Mouse (Mus musculus) hindbrain, embryonic 16.5 days (tissue): ENCODE measurements at regions not wholly inside any gene's neighbourhood (a gene's known extent, or its start where the extent isn't known, plus 50 kb on each side); places are given as distances from the start of the nearest gene placed in this dataset.

Source experiments
- ATAC-seq: fragments of 200-750 bp; cut with Nextera tagmentation; 2 replicates; pipeline ENCODE4 v1.8.0; 2017; ENCODE audit warnings: moderate TSS enrichment, moderate library complexity
- H3K27ac ChIP-seq: fragments of 300-500 bp; sonication (generic); 2 replicates; pipeline ENCODE4 v1.5.1; 2014; ENCODE audit warnings: low read depth, mild to moderate bottlenecking, control low read depth, low read length, moderate library complexity
- H3K27me3 ChIP-seq: fragments of 300-500 bp; sonication (generic); replicated peaks from 2 replicates; pipeline ENCODE4 v1.6.1; 2014; ENCODE audit warnings: low read length; ENCODE audit not compliant: control insufficient read depth, insufficient read depth
- H3K36me3 ChIP-seq: fragments of 300-500 bp; sonication (generic); 2 replicates; pipeline ENCODE4 v1.6.1; 2014; ENCODE audit warnings: mild to moderate bottlenecking, low read length, moderate library complexity, mixed read lengths; ENCODE audit not compliant: control insufficient read depth, insufficient read depth
- H3K4me1 ChIP-seq: fragments of 300-500 bp; sonication (generic); 2 replicates; pipeline ENCODE4 v1.6.1; 2014; ENCODE audit warnings: low read depth, low read length; ENCODE audit not compliant: control insufficient read depth, insufficient read depth
- H3K4me2 ChIP-seq: fragments of 300-500 bp; sonication (generic); 2 replicates; pipeline ENCODE4 v1.6.1; 2014; ENCODE audit warnings: mild to moderate bottlenecking, low read length, control low read depth, moderate library complexity
- H3K4me3 ChIP-seq: fragments of 300-500 bp; sonication (generic); 2 replicates; pipeline ENCODE4 v1.5.1; 2014; ENCODE audit warnings: mild to moderate bottlenecking, low read length, control low read depth, moderate library complexity
- H3K9ac ChIP-seq: fragments of 300-500 bp; sonication (generic); 2 replicates; pipeline ENCODE4 v1.6.1; 2014; ENCODE audit warnings: low read depth, mild to moderate bottlenecking, control low read depth, low read length, moderate library complexity
- H3K9me3 ChIP-seq: fragments of 300-500 bp; sonication (generic); 2 replicates; pipeline ENCODE4 v1.6.1; 2014; ENCODE audit warnings: mild to moderate bottlenecking, low read length, moderate library complexity; ENCODE audit not compliant: control insufficient read depth
- WGBS: fragments of 180-500 bp; shearing (Covaris S2); extraction: QIAGEN DNeasy Blood & Tissue Kit; methylation state at CpG from one replicate; pipeline ENCODE4 v1.1.7; 2014; 5-methylcytosine and 5-hydroxymethylcytosine counted together

DNA sequence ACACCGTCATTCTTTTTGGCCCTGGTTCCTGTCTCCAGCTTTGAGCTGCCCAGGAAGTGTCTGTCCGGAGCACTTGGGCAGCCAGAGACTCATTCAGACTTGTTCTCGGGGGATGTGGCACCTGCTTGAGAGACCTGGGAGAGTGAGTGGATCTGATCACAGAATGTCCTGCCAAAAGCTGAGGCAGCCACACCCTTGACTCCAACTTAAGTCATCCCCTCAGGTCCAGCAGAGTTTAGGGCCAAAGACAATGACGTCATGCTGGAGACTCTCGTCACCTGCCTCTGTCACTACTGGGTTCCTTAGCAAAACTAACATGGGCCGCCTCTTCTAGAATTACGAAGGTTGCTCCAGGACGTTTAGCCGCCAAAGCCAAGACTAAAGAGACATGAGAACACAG lies 231.5 kb downstream of the Maf start:
- Histone ChIP-seq H3K27ac (no peak overlapping the region), H3K9ac (no peak overlapping the region), H3K9me3 (no peaks in the 10 kb centered on the region), H3K4me1 (no peaks in the 10 kb centered on the region), H3K4me3 (no peak overlapping the region), H3K4me2 (no peak overlapping the region), H3K27me3 (no peaks in the 10 kb centered on the region; the same call in 1 of the 2 replicates), H3K36me3 (no peaks in the 10 kb centered on the region)
- ATAC-seq, result no peak
- 92% methylated on average over 9 of the region's 9 CpGs for WGBS

DNA sequence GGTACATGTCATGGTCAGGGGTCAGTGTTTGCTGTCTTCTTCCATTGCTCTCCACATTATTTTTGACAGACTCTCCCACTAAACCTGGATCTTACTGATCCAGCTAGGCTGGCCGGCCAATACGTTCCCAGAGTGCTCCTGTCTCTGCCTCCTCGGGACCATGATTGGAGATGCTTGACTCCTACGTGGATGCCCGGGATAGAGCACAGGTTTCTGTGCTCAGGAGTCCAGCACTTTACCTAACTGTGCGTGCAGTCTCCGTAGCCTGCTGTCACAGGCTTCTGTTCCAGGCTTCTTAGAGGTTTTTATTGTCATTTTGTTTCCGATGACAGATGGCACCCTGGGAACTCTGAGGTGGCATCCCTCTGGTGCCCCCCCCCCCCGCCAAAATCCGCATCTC lies 232.4 kb downstream of the Maf start:
- WGBS, result 65% methylated on average over 10 of the region's 10 CpGs
- Histone ChIP-seq H3K36me3 (no peaks in the 10 kb centered on the region), H3K27me3 (no peaks in the 10 kb centered on the region; the same call in 1 of the 2 replicates), H3K4me2 (no peak overlapping the region), H3K9me3 (no peaks in the 10 kb centered on the region), H3K4me1 (no peaks in the 10 kb centered on the region), H3K9ac (no peak overlapping the region), H3K27ac (no peak overlapping the region), H3K4me3 (no peak overlapping the region)
- ATAC-seq, result no peak

DNA sequence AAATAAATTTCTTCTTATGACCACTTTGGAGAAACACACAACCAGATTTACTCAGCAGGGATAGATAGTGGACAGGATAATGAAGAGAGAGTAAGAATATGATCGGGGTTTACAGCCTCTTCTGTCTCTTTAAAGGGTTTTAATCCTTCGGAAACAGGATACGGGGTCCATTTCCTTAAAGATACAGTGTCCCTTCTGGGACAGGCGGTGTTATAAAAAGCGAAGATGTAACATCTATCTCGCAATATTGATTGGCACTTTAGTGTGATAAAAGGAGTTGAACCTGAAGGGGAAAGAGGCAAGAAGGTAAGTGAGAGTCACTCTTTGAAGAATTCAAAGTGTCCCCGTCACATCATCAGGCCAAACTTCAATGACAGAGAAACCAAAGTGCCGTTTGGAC lies 233.6 kb downstream of the Maf start:
- Histone ChIP-seq H3K36me3 (no peaks in the 10 kb centered on the region), H3K4me2 (no peak overlapping the region), H3K9me3 (no peaks in the 10 kb centered on the region), H3K27me3 (no peaks in the 10 kb centered on the region), H3K4me1 (no peaks in the 10 kb centered on the region), H3K4me3 (no peak overlapping the region), H3K9ac (no peak overlapping the region), H3K27ac (no peak overlapping the region)
- ATAC-seq, result no peak
- WGBS, result 75% methylated on average over 8 of the region's 8 CpGs

DNA sequence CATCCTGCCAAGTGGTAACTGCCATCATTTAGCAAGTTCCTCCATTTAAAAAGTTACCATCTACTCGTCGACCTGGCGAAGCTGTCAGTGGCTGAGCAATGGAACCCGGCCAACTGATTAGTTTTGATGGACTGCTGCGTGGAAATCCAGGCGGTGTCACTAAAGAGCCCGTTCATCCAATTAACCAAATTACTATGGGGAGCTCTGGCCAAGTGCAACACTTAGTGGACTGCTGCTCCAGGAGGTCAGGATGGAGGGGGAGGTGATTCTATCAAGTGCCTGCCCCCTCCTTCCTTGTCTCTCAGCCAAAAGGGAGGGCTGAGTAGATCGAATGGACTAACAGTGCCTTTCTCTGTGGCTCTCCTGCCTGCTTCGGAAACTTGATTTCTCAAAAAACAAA lies 241.0 kb downstream of the Maf start:
- no peaks in the 10 kb centered on the region for H3K36me3 ChIP-seq
- no peaks in the 10 kb centered on the region for H3K27me3 ChIP-seq
- H3K4me1 ChIP-seq, result no peaks in the 10 kb centered on the region
- WGBS, result 25% methylated on average over 9 of the region's 9 CpGs
- no peak overlapping the region for H3K27ac ChIP-seq
- ATAC-seq, result peak; percentile 76
- no peak overlapping the region for H3K4me3 ChIP-seq
- no peaks in the 10 kb centered on the region for H3K9me3 ChIP-seq
- peak overlapping the region; percentile 13; the same call in 1 of the 2 replicates for H3K4me2 ChIP-seq
- no peak overlapping the region for H3K9ac ChIP-seq

DNA sequence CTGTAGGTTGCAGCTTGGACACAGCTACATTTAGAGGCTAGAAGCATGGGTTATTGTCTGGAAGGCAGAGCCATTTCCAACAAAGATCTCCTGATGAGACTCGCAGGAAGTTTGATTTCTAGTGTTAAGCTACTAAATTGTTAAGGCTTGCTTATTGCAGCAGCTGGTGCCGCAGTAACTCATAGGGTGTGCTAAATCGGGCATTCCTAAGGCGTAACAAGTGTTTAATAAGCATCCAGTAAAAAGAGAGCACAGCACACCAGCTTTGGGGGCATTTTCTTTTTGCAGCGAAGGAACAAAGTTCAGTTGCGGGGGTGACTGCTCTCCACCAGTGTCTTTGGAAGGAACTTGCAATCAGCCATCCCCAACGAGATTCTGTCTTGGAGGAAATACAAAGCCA lies 241.5 kb downstream of the Maf start:
- Histone ChIP-seq H3K4me1 (no peaks in the 10 kb centered on the region), H3K9ac (no peak overlapping the region), H3K4me2 (peak overlapping the region; percentile 13; the same call in 1 of the 2 replicates), H3K27ac (no peak overlapping the region), H3K4me3 (no peak overlapping the region), H3K36me3 (no peaks in the 10 kb centered on the region), H3K9me3 (no peaks in the 10 kb centered on the region), H3K27me3 (no peaks in the 10 kb centered on the region)
- 40% methylated on average over 7 of the region's 7 CpGs for WGBS
- peak; percentile 4; the same call in 1 of the 2 replicates for ATAC-seq

DNA sequence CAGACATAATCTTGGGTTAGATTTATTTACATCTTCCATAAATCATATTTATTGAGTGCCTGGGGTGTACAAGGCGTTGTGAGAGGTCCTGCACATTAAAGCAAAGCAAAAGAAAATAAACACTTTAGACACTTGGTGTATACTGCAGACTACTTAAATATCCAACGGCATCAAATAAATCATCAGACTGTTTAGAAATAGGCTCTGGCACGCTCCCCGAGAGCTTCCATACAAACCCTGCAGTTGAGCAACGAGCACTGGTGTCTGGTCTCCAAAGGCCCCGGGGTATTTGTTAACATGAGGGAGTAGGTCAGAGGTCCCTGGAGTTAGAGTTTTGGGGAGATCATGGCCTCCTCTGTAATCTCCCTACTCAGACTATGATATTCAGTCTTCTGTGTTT lies 244.9 kb downstream of the Maf start:
- H3K4me1 ChIP-seq, result no peaks in the 10 kb centered on the region
- no peak overlapping the region for H3K9ac ChIP-seq
- H3K9me3 ChIP-seq, result no peaks in the 10 kb centered on the region
- H3K27me3 ChIP-seq, result no peaks in the 10 kb centered on the region
- H3K36me3 ChIP-seq, result no peaks in the 10 kb centered on the region
- H3K4me3 ChIP-seq, result no peak overlapping the region
- no peak overlapping the region for H3K27ac ChIP-seq
- WGBS, result 76% methylated on average over 6 of the region's 6 CpGs
- no peak for ATAC-seq
- H3K4me2 ChIP-seq, result no peak overlapping the region

DNA sequence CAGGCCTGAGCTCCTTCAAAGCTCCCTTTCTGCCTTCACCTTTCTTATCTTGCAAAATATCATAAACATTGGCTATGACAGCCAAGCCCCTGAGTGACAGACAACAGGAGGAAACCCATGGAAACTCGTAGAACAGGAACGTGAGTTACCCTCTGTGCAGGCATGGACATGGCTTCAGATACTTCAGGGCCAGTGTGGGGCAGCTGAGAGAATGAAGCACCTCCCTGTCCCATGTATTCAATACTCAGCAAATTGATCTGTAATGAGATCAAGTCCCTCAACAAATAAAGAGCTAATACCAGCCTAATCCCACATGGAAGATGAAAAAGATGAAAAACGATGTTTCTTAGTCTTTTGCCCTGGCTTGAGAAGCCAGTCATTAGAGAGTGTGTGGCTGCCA lies 249.5 kb downstream of the Maf start:
- no peak overlapping the region for H3K4me3 ChIP-seq
- no peaks in the 10 kb centered on the region for H3K36me3 ChIP-seq
- no peaks in the 10 kb centered on the region for H3K4me1 ChIP-seq
- no peaks in the 10 kb centered on the region for H3K27me3 ChIP-seq
- 69% methylated on average over 3 of the region's 3 CpGs for WGBS
- ATAC-seq, result no peak
- H3K9me3 ChIP-seq, result no peaks in the 10 kb centered on the region
- no peak overlapping the region for H3K4me2 ChIP-seq
- H3K27ac ChIP-seq, result no peak overlapping the region
- no peak overlapping the region for H3K9ac ChIP-seq

DNA sequence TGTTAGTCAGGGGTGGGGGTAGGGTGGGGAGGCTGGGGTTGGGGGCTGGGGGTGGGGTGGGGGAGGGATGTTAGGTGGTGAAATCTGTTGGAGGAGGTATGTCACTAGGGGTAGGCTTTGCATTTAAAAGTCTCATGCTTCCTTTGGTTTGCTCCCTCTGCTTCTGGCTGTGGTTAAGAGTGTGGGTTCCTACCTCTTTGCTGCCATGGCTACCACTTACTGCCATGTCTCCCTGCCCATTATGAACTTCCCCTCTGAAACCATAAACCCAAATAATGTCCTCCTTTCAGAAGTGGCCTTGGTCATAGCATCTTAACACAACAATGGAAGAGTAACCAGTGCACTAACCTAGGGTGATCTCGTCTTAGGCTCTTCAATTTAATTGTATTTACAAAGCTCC lies 256.8 kb downstream of the Maf start:
- H3K4me1 ChIP-seq, result no peaks in the 10 kb centered on the region
- H3K9ac ChIP-seq, result no peak overlapping the region
- H3K27me3 ChIP-seq, result no peaks in the 10 kb centered on the region
- no peaks in the 10 kb centered on the region for H3K9me3 ChIP-seq
- no peak overlapping the region for H3K27ac ChIP-seq
- no peak for ATAC-seq
- H3K4me3 ChIP-seq, result no peak overlapping the region
- 61% methylated on average over 1 of the region's 1 CpGs for WGBS
- H3K36me3 ChIP-seq, result no peaks in the 10 kb centered on the region
- H3K4me2 ChIP-seq, result no peak overlapping the region

DNA sequence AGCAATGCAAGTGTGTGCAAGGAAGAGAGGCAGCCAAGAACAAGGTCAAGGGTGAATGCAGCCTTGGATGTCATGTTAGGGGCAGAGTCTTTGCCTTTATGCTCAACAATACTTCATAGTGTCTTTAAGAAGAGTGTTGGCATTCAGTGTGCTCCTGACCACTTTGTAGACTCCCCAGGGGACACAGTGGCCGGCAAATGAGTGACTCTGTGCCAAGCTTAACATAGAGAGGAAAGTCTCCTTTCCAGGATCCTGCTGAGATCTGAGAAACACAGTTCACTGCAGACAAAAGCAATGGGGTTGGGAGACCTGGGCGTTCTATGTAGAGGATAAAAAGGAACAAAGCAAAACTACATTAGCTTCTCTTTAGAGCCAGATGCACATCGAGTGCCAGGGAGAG lies 259.2 kb downstream of the Maf start:
- peak; percentile 78; the same call in 1 of the 2 replicates for ATAC-seq
- Histone ChIP-seq H3K4me2 (no peak overlapping the region), H3K4me1 (no peaks in the 10 kb centered on the region), H3K4me3 (no peak overlapping the region), H3K27ac (no peak overlapping the region), H3K36me3 (no peaks in the 10 kb centered on the region), H3K9ac (no peak overlapping the region), H3K9me3 (no peaks in the 10 kb centered on the region), H3K27me3 (no peaks in the 10 kb centered on the region)
- WGBS, result 34% methylated on average over 3 of the region's 3 CpGs

DNA sequence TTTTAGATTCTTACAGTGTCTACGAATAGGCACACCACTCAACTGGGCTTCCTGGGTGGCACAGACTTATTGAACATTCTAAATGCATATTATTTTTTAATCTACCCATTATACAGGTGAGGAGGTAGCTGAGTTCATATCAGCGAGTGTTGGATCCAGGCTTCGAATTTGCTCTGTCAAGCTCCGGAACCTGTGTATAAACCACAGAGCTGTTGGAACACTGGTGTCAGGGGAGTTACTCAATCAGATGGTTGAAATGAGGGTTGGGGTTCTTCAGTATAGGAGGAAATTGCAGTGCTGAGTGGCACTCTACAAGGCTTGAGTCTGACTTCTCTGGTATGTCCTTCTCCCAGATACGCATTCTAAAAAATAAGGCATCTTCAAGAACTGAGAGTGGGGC lies 263.1 kb downstream of the Maf start:
- Histone ChIP-seq H3K4me3 (no peak overlapping the region), H3K27ac (no peak overlapping the region), H3K36me3 (no peaks in the 10 kb centered on the region), H3K9me3 (no peaks in the 10 kb centered on the region), H3K27me3 (no peaks in the 10 kb centered on the region), H3K4me2 (no peak overlapping the region), H3K9ac (no peak overlapping the region), H3K4me1 (no peaks in the 10 kb centered on the region)
- no peak for ATAC-seq
- 97% methylated on average over 5 of the region's 5 CpGs for WGBS
